Mouse (Mus musculus): ENCODE measurements around the gene Slc16a1. TPM values are rescaled to one million over a fixed set of nuclear protein-coding genes. Genes with fewer than 3 reads are reported as not detected.

Gene Slc16a1
- total RNA-seq, 1 experiment = 121 TPM

GRCm38 (mm10) chr3:104611951-104612350 is 26.5 kb upstream of the Slc16a1 start:
- TF ChIP-seq CHD2 (IDR thresholded peaks at IDR 0.05; ENCODE audit: low read depth, low read length) = no peak
- TF ChIP-seq MAFK (IDR thresholded peaks at IDR 0.05; ENCODE audit: insufficient read depth, low read depth, low read length) = no peak
- no peak for TF ChIP-seq HCFC1 (IDR thresholded peaks at IDR 0.05; ENCODE audit: borderline replicate concordance, insufficient read depth, low read length)
- no peak for TF ChIP-seq ZC3H11A (IDR thresholded peaks at IDR 0.05; ENCODE audit: borderline replicate concordance, low read depth, low read length)
- no peak for TF ChIP-seq ZNF384 (IDR thresholded peaks at IDR 0.05; ENCODE audit: low read depth, low read length)
- H3K9me3 ChIP-seq (ENCODE audit: control insufficient read depth, insufficient read depth, low read depth, low read length) = no peaks in the 10 kb centered on the region
- no peak overlapping the region for H3K27ac ChIP-seq (ENCODE audit: insufficient read depth, low read depth, low read length, poor library complexity, severe bottlenecking)
- H3K36me3 ChIP-seq (ENCODE audit: control insufficient read depth, insufficient read depth, low read length, poor library complexity, severe bottlenecking) = no peaks in the 10 kb centered on the region
- in situ Hi-C loops (cut with MboI; ENCODE audit: low sequenced_read_pairs in 2 of 2, unreplicated experiment in 2 of 2) = no loop called here
- no peaks in the 10 kb centered on the region for H3K4me1 ChIP-seq (ENCODE audit: control insufficient read depth in 2 of 2, insufficient read depth in 2 of 2, low read length in 2 of 2, poor library complexity in 1 of 2)
- no peak for DNase-seq (ENCODE audit: low read depth, low spot score)
- H3K4me3 ChIP-seq (ENCODE audit: insufficient read depth in 1 of 2, low read depth in 1 of 2, low read length in 2 of 2, poor library complexity in 1 of 2, severe bottlenecking in 1 of 2) = no peak overlapping the region
- H3K9ac ChIP-seq (ENCODE audit: insufficient read depth, low read depth, low read length, poor library complexity, severe bottlenecking) = no peak overlapping the region

- no peaks in the 10 kb centered on the region for H3K4me1 ChIP-seq (ENCODE audit: control insufficient read depth in 2 of 2, insufficient read depth in 2 of 2, low read length in 2 of 2, poor library complexity in 1 of 2)
- no peaks in the 10 kb centered on the region for H3K36me3 ChIP-seq (ENCODE audit: control insufficient read depth, insufficient read depth, low read length, poor library complexity, severe bottlenecking)
- DNase-seq (ENCODE audit: low read depth, low spot score) = no peak
- H3K4me3 ChIP-seq (ENCODE audit: insufficient read depth in 1 of 2, low read depth in 1 of 2, low read length in 2 of 2, poor library complexity in 1 of 2, severe bottlenecking in 1 of 2) = no peak overlapping the region
- no peak overlapping the region for H3K27ac ChIP-seq (ENCODE audit: insufficient read depth, low read depth, low read length, poor library complexity, severe bottlenecking)
- TF ChIP-seq ZNF384 (IDR thresholded peaks at IDR 0.05; ENCODE audit: low read depth, low read length) = no peak
- no peak for TF ChIP-seq ZC3H11A (IDR thresholded peaks at IDR 0.05; ENCODE audit: borderline replicate concordance, low read depth, low read length)
- no peak for TF ChIP-seq MAFK (IDR thresholded peaks at IDR 0.05; ENCODE audit: insufficient read depth, low read depth, low read length)
- no peak for TF ChIP-seq CHD2 (IDR thresholded peaks at IDR 0.05; ENCODE audit: low read depth, low read length)
- TF ChIP-seq HCFC1 (IDR thresholded peaks at IDR 0.05; ENCODE audit: borderline replicate concordance, insufficient read depth, low read length) = no peak
- in situ Hi-C loops (cut with MboI; ENCODE audit: low sequenced_read_pairs in 2 of 2, unreplicated experiment in 2 of 2) = no loop called here
- H3K9me3 ChIP-seq (ENCODE audit: control insufficient read depth, insufficient read depth, low read depth, low read length) = no peaks in the 10 kb centered on the region
- H3K9ac ChIP-seq (ENCODE audit: insufficient read depth, low read depth, low read length, poor library complexity, severe bottlenecking) = no peak overlapping the region
Observed at GRCm38 (mm10) chr3:104613102-104613501, 25.4 kb upstream of the Slc16a1 start.

GRCm38 (mm10) chr3:104614081-104614480 is 24.4 kb upstream of the Slc16a1 start:
- in situ Hi-C loops (cut with MboI; ENCODE audit: low sequenced_read_pairs in 2 of 2, unreplicated experiment in 2 of 2) = no loop called here
- H3K36me3 ChIP-seq (ENCODE audit: control insufficient read depth, insufficient read depth, low read length, poor library complexity, severe bottlenecking) = no peaks in the 10 kb centered on the region
- H3K27ac ChIP-seq (ENCODE audit: insufficient read depth, low read depth, low read length, poor library complexity, severe bottlenecking) = no peak overlapping the region
- no peak overlapping the region for H3K4me3 ChIP-seq (ENCODE audit: insufficient read depth in 1 of 2, low read depth in 1 of 2, low read length in 2 of 2, poor library complexity in 1 of 2, severe bottlenecking in 1 of 2)
- no peak for DNase-seq (ENCODE audit: low read depth, low spot score)
- TF ChIP-seq CHD2 (IDR thresholded peaks at IDR 0.05; ENCODE audit: low read depth, low read length) = no peak
- no peak for TF ChIP-seq ZNF384 (IDR thresholded peaks at IDR 0.05; ENCODE audit: low read depth, low read length)
- no peak for TF ChIP-seq ZC3H11A (IDR thresholded peaks at IDR 0.05; ENCODE audit: borderline replicate concordance, low read depth, low read length)
- H3K4me1 ChIP-seq (ENCODE audit: control insufficient read depth in 2 of 2, insufficient read depth in 2 of 2, low read length in 2 of 2, poor library complexity in 1 of 2) = no peaks in the 10 kb centered on the region
- no peak overlapping the region for H3K9ac ChIP-seq (ENCODE audit: insufficient read depth, low read depth, low read length, poor library complexity, severe bottlenecking)
- no peaks in the 10 kb centered on the region for H3K9me3 ChIP-seq (ENCODE audit: control insufficient read depth, insufficient read depth, low read depth, low read length)

GRCm38 (mm10) chr3:104615216-104615615 is 23.3 kb upstream of the Slc16a1 start:
- no peak overlapping the region for H3K27ac ChIP-seq (ENCODE audit: insufficient read depth, low read depth, low read length, poor library complexity, severe bottlenecking)
- no peaks in the 10 kb centered on the region for H3K4me1 ChIP-seq (ENCODE audit: control insufficient read depth in 2 of 2, insufficient read depth in 2 of 2, low read length in 2 of 2, poor library complexity in 1 of 2)
- in situ Hi-C loops (cut with MboI; ENCODE audit: low sequenced_read_pairs in 2 of 2, unreplicated experiment in 2 of 2) = no loop called here
- DNase-seq (ENCODE audit: low read depth, low spot score) = no peak
- H3K4me3 ChIP-seq (ENCODE audit: insufficient read depth in 1 of 2, low read depth in 1 of 2, low read length in 2 of 2, poor library complexity in 1 of 2, severe bottlenecking in 1 of 2) = no peak overlapping the region
- no peaks in the 10 kb centered on the region for H3K9me3 ChIP-seq (ENCODE audit: control insufficient read depth, insufficient read depth, low read depth, low read length)
- H3K36me3 ChIP-seq (ENCODE audit: control insufficient read depth, insufficient read depth, low read length, poor library complexity, severe bottlenecking) = no peaks in the 10 kb centered on the region
- TF ChIP-seq ZNF384 (IDR thresholded peaks at IDR 0.05; ENCODE audit: low read depth, low read length) = no peak
- no peak for TF ChIP-seq ZC3H11A (IDR thresholded peaks at IDR 0.05; ENCODE audit: borderline replicate concordance, low read depth, low read length)
- no peak for TF ChIP-seq CHD2 (IDR thresholded peaks at IDR 0.05; ENCODE audit: low read depth, low read length)
- TF ChIP-seq HCFC1 (IDR thresholded peaks at IDR 0.05; ENCODE audit: borderline replicate concordance, insufficient read depth, low read length) = no peak
- no peak for TF ChIP-seq MAFK (IDR thresholded peaks at IDR 0.05; ENCODE audit: insufficient read depth, low read depth, low read length)
- no peak overlapping the region for H3K9ac ChIP-seq (ENCODE audit: insufficient read depth, low read depth, low read length, poor library complexity, severe bottlenecking)

GRCm38 (mm10) chr3:104616155-104616554 is 22.3 kb upstream of the Slc16a1 start:
- Histone ChIP-seq H3K4me1 (ENCODE audit: control insufficient read depth in 2 of 2, insufficient read depth in 2 of 2, low read length in 2 of 2, poor library complexity in 1 of 2) (no peaks in the 10 kb centered on the region), H3K27ac (ENCODE audit: insufficient read depth, low read depth, low read length, poor library complexity, severe bottlenecking) (no peak overlapping the region), H3K9ac (ENCODE audit: insufficient read depth, low read depth, low read length, poor library complexity, severe bottlenecking) (no peak overlapping the region), H3K9me3 (ENCODE audit: control insufficient read depth, insufficient read depth, low read depth, low read length) (no peaks in the 10 kb centered on the region), H3K36me3 (ENCODE audit: control insufficient read depth, insufficient read depth, low read length, poor library complexity, severe bottlenecking) (no peaks in the 10 kb centered on the region), H3K4me3 (ENCODE audit: insufficient read depth in 1 of 2, low read depth in 1 of 2, low read length in 2 of 2, poor library complexity in 1 of 2, severe bottlenecking in 1 of 2) (no peak overlapping the region)
- TF ChIP-seq MAFK (IDR thresholded peaks at IDR 0.05; ENCODE audit: insufficient read depth, low read depth, low read length) (no peak), ZC3H11A (IDR thresholded peaks at IDR 0.05; ENCODE audit: borderline replicate concordance, low read depth, low read length) (no peak), CHD2 (IDR thresholded peaks at IDR 0.05; ENCODE audit: low read depth, low read length) (no peak), HCFC1 (IDR thresholded peaks at IDR 0.05; ENCODE audit: borderline replicate concordance, insufficient read depth, low read length) (no peak)
- in situ Hi-C loops (cut with MboI; ENCODE audit: low sequenced_read_pairs in 2 of 2, unreplicated experiment in 2 of 2) = no loop called here
- DNase-seq (ENCODE audit: low read depth, low spot score) = no peak

Data from ES-E14 (cell line).